ENCODE assay signal across 8 mouse cellular contexts in the genomic region with DNA sequence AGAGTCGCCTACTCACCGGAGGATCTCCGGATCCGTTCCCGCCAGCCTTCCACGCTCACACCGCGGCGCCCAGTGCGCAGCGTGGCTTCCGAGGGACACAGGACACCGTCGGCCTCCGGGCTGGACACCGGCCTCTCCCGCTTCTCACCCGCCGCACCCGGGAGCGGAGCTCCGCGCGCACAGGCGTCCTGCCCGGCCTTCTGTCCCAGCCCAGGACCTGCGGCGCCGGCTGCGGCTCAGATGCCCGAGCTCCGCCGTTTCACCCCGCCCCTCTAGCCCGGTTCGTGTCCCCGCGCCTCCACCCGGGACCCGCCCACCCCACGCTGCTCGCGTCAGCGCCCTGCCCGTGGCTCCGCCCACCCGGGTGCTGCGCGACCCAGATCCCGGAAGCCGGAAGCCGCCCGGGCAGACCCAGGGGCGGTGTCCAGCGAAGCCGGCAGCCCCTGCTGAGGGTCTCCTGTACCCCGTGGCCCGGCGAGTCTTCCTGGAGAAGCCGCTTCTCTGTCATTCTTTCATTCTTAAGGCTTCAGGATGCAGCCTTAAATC. TPM values are rescaled to one million over a fixed set of nuclear protein-coding genes. Genes with fewer than 3 reads are reported as not detected.
DNase-seq lines count a peak whose midpoint lies in the region; ATAC-seq and TF ChIP-seq lines count a peak whose summit lies in the region.

Gene Zfp69, minus strand, starts transcription at position 272 of the 546 bp plus-strand sequence.

- no peaks in the 10 kb centered on the region for H3K9me3 ChIP-seq in heart, embryonic 11.5 days (replicated peaks; ENCODE audit: control insufficient read depth, low read length)
- H3K9me3 ChIP-seq in kidney, embryonic 16.5 days (ENCODE audit: low read length), result no peaks in the 10 kb centered on the region
- no peaks in the 10 kb centered on the region for H3K9me3 ChIP-seq in liver, embryonic 12.5 days (replicated peaks)

- H3K36me3 ChIP-seq in heart, embryonic 11.5 days (ENCODE audit: control insufficient read depth, insufficient read depth, low read length), result no peaks in the 10 kb centered on the region
- H3K36me3 ChIP-seq in kidney, embryonic 16.5 days (ENCODE audit: insufficient read depth, low read length), result peaks cover 11% of the 10 kb centered on the region
- H3K36me3 ChIP-seq in liver, embryonic 12.5 days, result peaks cover 11% of the 10 kb centered on the region
- peaks cover 5% of the 10 kb centered on the region; the same call in 1 of the 2 replicates for H3K36me3 ChIP-seq in splenic B cell, adult 2 months (ENCODE audit: control insufficient read depth, insufficient read depth, low read length, poor library complexity, severe bottlenecking)

- no peaks in the 10 kb centered on the region for H3K4me1 ChIP-seq in heart, embryonic 11.5 days (ENCODE audit: control insufficient read depth, insufficient read depth, low read length)
- peaks cover 18% of the 10 kb centered on the region for H3K4me1 ChIP-seq in kidney, embryonic 16.5 days (ENCODE audit: insufficient read depth, low read length)
- H3K4me1 ChIP-seq in liver, embryonic 12.5 days, result peaks cover 42% of the 10 kb centered on the region

- H3K4me3 ChIP-seq in heart, embryonic 11.5 days (ENCODE audit: low read depth, low read length), result peak within 1 kb of the TSS; percentile 82
- peak within 1 kb of the TSS; percentile 80 for H3K4me3 ChIP-seq in kidney, embryonic 16.5 days (ENCODE audit: low read length)
- H3K4me3 ChIP-seq in liver, embryonic 12.5 days, result peak within 1 kb of the TSS; percentile 80

- TF ChIP-seq POLR2A in brain, embryonic 14.5 days (IDR thresholded peaks at IDR 0.05; ENCODE audit: borderline replicate concordance, extremely low read depth, insufficient read depth, insufficient read length, poor library complexity, severe bottlenecking), result peak; percentile 82

- no peaks in the 10 kb centered on the region for H3K27me3 ChIP-seq in heart, embryonic 11.5 days (ENCODE audit: control insufficient read depth, insufficient read depth, low read length)
- H3K27me3 ChIP-seq in kidney, embryonic 16.5 days (ENCODE audit: insufficient read depth, low read length), result no peaks in the 10 kb centered on the region
- no peaks in the 10 kb centered on the region for H3K27me3 ChIP-seq in liver, embryonic 12.5 days (replicated peaks)
- no peaks in the 10 kb centered on the region for H3K27me3 ChIP-seq in splenic B cell, adult 2 months (ENCODE audit: control insufficient read depth, insufficient read depth, low read length, poor library complexity, severe bottlenecking)

- under 1% methylated on average over 59 of the region's 60 CpGs for WGBS in heart, embryonic 11.5 days (ENCODE audit: insufficient replicate concordance)
- under 1% methylated on average over 58 of the region's 60 CpGs for WGBS in kidney, embryonic 16.5 days
- WGBS in liver, embryonic 12.5 days (ENCODE audit: insufficient replicate concordance), result under 1% methylated on average over 59 of the region's 60 CpGs

- peak within 1 kb of the TSS; percentile 94 for H3K27ac ChIP-seq in heart, embryonic 11.5 days (ENCODE audit: low read depth, low read length)
- peak within 1 kb of the TSS; percentile 88 for H3K27ac ChIP-seq in kidney, embryonic 16.5 days (ENCODE audit: low read length)
- peak within 1 kb of the TSS; percentile 81 for H3K27ac ChIP-seq in liver, embryonic 12.5 days

- DNase-seq in CD4-positive, CD25-positive, alpha-beta regulatory T cell, adult 2 months (ENCODE audit: low read depth, low spot score), result peak; percentile 96
- peak; percentile 94 for DNase-seq in brain, embryonic 14.5 days (ENCODE audit: low read depth)
- peak; percentile 94 for DNase-seq in naive thymus-derived CD4-positive, alpha-beta T cell, adult 2 months (ENCODE audit: low read depth)
- peak; percentile 94 for DNase-seq in splenic B cell, adult 2 months (ENCODE audit: low read depth, low spot score)

- TF ChIP-seq CTCF in brain, embryonic 14.5 days (IDR thresholded peaks at IDR 0.05; ENCODE audit: borderline replicate concordance, extremely low read depth, insufficient read depth, insufficient read length), result no peak

- peak within 1 kb of the TSS; percentile 69 for H3K4me2 ChIP-seq in heart, embryonic 11.5 days
- H3K4me2 ChIP-seq in kidney, embryonic 16.5 days (replicated peaks; ENCODE audit: low read depth, low read length), result peak within 1 kb of the TSS; percentile 81
- H3K4me2 ChIP-seq in liver, embryonic 12.5 days, result peak within 1 kb of the TSS; percentile 94

- H3K9ac ChIP-seq in heart, embryonic 11.5 days (ENCODE audit: low read depth, low read length), result peak within 1 kb of the TSS; percentile 95
- H3K9ac ChIP-seq in kidney, embryonic 16.5 days (replicated peaks; ENCODE audit: low read length), result peak within 1 kb of the TSS; percentile 86
- peak within 1 kb of the TSS; percentile 93 for H3K9ac ChIP-seq in liver, embryonic 12.5 days

- ATAC-seq in erythroblast, adult 5-6 weeks (replicated peaks; ENCODE audit: low FRiP score, poor library complexity, severe bottlenecking), result peak; percentile 95
- ATAC-seq in heart, embryonic 11.5 days (replicated peaks; ENCODE audit: insufficient number of reproducible peaks, low FRiP score, low TSS enrichment), result peak; percentile 98
- peak; percentile 98 for ATAC-seq in kidney, embryonic 16.5 days (ENCODE audit: low FRiP score, low TSS enrichment)
- peak; percentile 94 for ATAC-seq in liver, embryonic 12.5 days

RNA-seq across cellular contexts. Expression of gene Zfp69, which starts in this region (rescaled TPM):
- polyA plus RNA-seq in brain, embryonic 14.5 days (2012; rRNA removed), result 2.9 and 4.2 TPM in 2 replicates
- 0.77 TPM in 1 of 2 replicates, not detected in the other for total RNA-seq in erythroblast, adult 5-6 weeks (2015; ENCODE audit: low replicate concordance)
- total RNA-seq in erythroblast, adult 5-6 weeks (2017; ENCODE audit: low replicate concordance), result 2.4 and 6.4 TPM in 2 replicates
- 13.8 and 16.9 TPM in 2 replicates for polyA plus RNA-seq in heart, embryonic 11.5 days (2014; fragmentation: Nextera tagmentation; extraction: Ambion mirVana)
- polyA plus RNA-seq in kidney, embryonic 16.5 days (2015; fragmentation: Nextera tagmentation; extraction: Ambion mirVana), result 10.3 TPM in 2 replicates
- polyA plus RNA-seq in liver, embryonic 12.5 days (2016; fragmentation: Nextera tagmentation; extraction: Ambion mirVana), result 3.1 and 3.5 TPM in 2 replicates

Comparison
In these comparisons a context has a peak if more than half of its experiments do, and no peak if none do; other contexts are left out.
1. Peak in every context shown above with its lines: DNase-seq, ATAC-seq, H3K4me3 ChIP-seq and H3K27ac ChIP-seq.